Mouse (Mus musculus) myocyte (in vitro differentiated cells): ENCODE results near the gene Ndufb10. TPM values are rescaled to one million over a fixed set of nuclear protein-coding genes. Genes with fewer than 3 reads are reported as not detected.
A peak's percentile ranks its signal among the peaks of the same experiment; 100 is the strongest.

Experiments used
- H3K27me3 ChIP-seq: one replicate; pipeline ENCODE4 v1.6.1; 2011; ENCODE audit not compliant: control insufficient read depth, insufficient read depth, insufficient read length
- H3K36me3 ChIP-seq: one replicate; pipeline ENCODE4 v1.6.1; 2011; ENCODE audit not compliant: control insufficient read depth, insufficient read depth
- H3K4me2 ChIP-seq: one replicate; pipeline ENCODE4 v1.6.1; 2011; ENCODE audit warnings: low read depth, control low read depth
- H3K4me3 ChIP-seq: one replicate; pipeline ENCODE4 v1.5.1; 2011; ENCODE audit warnings: mild to moderate bottlenecking, control low read depth, moderate library complexity
- H3K79me2 ChIP-seq: one replicate; pipeline ENCODE4 v1.6.1; 2011; ENCODE audit not compliant: control insufficient read depth, insufficient read depth
- H3ac ChIP-seq: one replicate; pipeline ENCODE4 v1.6.1; 2011; ENCODE audit not compliant: control insufficient read depth, insufficient read length
- CEBPB ChIP-seq: IDR thresholded peaks from 2 replicates; pipeline ENCODE4 v1.6.1; 2011; ENCODE audit warnings: mild to moderate bottlenecking, moderate library complexity; ENCODE audit not compliant: poor library complexity, insufficient read depth, severe bottlenecking
- E2F4 ChIP-seq: IDR thresholded peaks from one replicate; pipeline ENCODE4 v1.6.1; 2011; ENCODE audit warnings: mild to moderate bottlenecking, control low read depth, moderate library complexity; ENCODE audit not compliant: insufficient read depth
- MAX ChIP-seq: IDR thresholded peaks from one replicate; pipeline ENCODE4 v1.6.1; 2011; ENCODE audit warnings: low read depth, mild to moderate bottlenecking, control low read depth
- MYOD1 ChIP-seq, 3 experiments: IDR thresholded peaks; one replicate each; pipeline ENCODE4 v1.6.1; 2011; ENCODE audit warnings: control low read depth in 2 of 3, low read depth in 2 of 3, mild to moderate bottlenecking in 2 of 3, moderate library complexity in 1 of 3; ENCODE audit not compliant: insufficient read length in 2 of 3, control insufficient read depth in 1 of 3
- MYOG ChIP-seq, 3 experiments: IDR thresholded peaks; one replicate each; pipeline ENCODE4 v1.6.1; 2011; ENCODE audit warnings: control low read depth in 2 of 3, low read depth in 2 of 3, mild to moderate bottlenecking in 2 of 3; ENCODE audit not compliant: insufficient read length in 2 of 3, control insufficient read depth in 1 of 3, insufficient read depth in 1 of 3
- POLR2A ChIP-seq: IDR thresholded peaks from one replicate; pipeline ENCODE4 v1.6.1; 2011; ENCODE audit warnings: low read depth, mild to moderate bottlenecking, control low read depth, moderate library complexity; ENCODE audit not compliant: insufficient read length
- POLR2AphosphoS2 ChIP-seq: IDR thresholded peaks from one replicate; pipeline ENCODE4 v1.6.1; 2011; ENCODE audit warnings: low read depth, control low read depth; ENCODE audit not compliant: insufficient read length
- REST ChIP-seq: IDR thresholded peaks from one replicate; pipeline ENCODE4 v1.6.1; 2011; ENCODE audit warnings: mild to moderate bottlenecking, control low read depth, moderate library complexity; ENCODE audit not compliant: insufficient read depth, insufficient read length
- SRF ChIP-seq: IDR thresholded peaks from one replicate; pipeline ENCODE4 v1.6.1; 2011; ENCODE audit warnings: low read depth; ENCODE audit not compliant: control insufficient read depth, insufficient read length
- TCF12 ChIP-seq: IDR thresholded peaks from one replicate; pipeline ENCODE4 v1.6.1; 2011; ENCODE audit warnings: mild to moderate bottlenecking, control low read depth; ENCODE audit not compliant: poor library complexity, insufficient read depth, severe bottlenecking
- TCF3 ChIP-seq: IDR thresholded peaks from one replicate; pipeline ENCODE4 v1.6.1; 2011; ENCODE audit warnings: low read depth, control low read depth; ENCODE audit not compliant: insufficient read length
- USF1 ChIP-seq: IDR thresholded peaks from one replicate; pipeline ENCODE4 v1.6.1; 2011; ENCODE audit warnings: low read depth, mild to moderate bottlenecking, control low read depth, moderate library complexity
- polyA plus RNA-seq: library from polyadenylated mRNA; unstranded; fragments of >200 nt; fragmentation: generic; extraction: Trizol; gene quantifications from one replicate; pipeline ENCODE4 v1.2.1, GENCODE M21; 2012; ENCODE audit warnings: missing spikeins

Gene Ndufb10
- polyA plus RNA-seq, 1 experiment: 547 TPM

DNA sequence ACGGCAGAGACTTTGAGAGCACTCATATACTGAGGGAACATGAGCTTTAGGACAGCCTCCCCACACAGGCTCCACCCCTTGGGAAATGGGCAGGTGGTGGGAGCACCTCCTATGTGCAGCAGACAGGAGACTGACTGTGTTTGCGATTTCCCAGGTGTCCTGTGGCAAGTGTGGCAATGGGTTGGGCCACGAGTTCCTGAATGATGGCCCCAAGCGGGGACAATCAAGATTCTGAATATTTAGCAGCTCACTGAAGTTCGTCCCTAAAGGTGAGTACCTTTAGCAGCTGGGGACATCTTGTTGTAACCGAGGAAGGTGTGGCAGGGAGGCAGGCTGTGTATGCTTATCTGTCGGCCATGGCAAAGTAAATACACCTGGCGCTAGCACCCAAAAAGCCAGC lies 15.6 kb upstream of the Ndufb10 start:
- Histone ChIP-seq H3K4me3 (no peak overlapping the region), H3K36me3 (no peaks in the 10 kb centered on the region), H3K4me2 (no peak overlapping the region), H3K79me2 (peaks cover 6% of the 10 kb centered on the region), H3K27me3 (no peaks in the 10 kb centered on the region), H3ac (no peak overlapping the region)
- TF ChIP-seq REST (no peak), SRF (no peak), MYOG (IDR thresholded peaks at IDR 0.05; ENCODE audit: control insufficient read depth in 1 of 3, insufficient read depth in 1 of 3, insufficient read length in 2 of 3, low read depth in 2 of 3) (no peak), TCF3 (no peak), MYOD1 (IDR thresholded peaks at IDR 0.05; ENCODE audit: control insufficient read depth in 1 of 3, insufficient read length in 2 of 3, low read depth in 2 of 3) (no peak), POLR2A (no peak), USF1 (no peak), MAX (no peak), POLR2AphosphoS2 (no peak), E2F4 (no peak), TCF12 (no peak), CEBPB (no peak)

DNA sequence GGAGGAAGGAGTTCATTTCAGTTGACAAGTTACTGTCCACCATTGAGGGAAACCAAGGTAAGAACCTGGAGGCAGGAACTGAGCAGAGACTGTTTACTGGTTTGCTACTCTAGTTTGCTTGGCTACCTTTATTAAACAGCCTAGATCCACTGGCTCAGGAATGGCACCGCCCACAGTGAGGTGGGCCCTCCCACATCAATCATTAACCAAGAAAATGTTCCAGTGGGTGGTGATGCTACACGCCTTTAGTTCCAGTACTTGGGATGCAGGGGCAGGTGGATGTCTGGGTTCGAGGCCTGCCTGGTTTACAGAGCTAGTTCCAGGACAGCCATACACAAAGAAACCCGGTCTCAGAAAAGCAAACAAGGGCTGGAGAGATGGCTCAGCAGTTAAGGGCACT lies 14.0 kb upstream of the Ndufb10 start:
- Histone ChIP-seq H3K79me2 (peaks cover 6% of the 10 kb centered on the region), H3K36me3 (no peaks in the 10 kb centered on the region), H3ac (no peak overlapping the region), H3K27me3 (no peaks in the 10 kb centered on the region), H3K4me3 (no peak overlapping the region), H3K4me2 (no peak overlapping the region)
- TF ChIP-seq MYOD1 (IDR thresholded peaks at IDR 0.05; ENCODE audit: control insufficient read depth in 1 of 3, insufficient read length in 2 of 3, low read depth in 2 of 3): no peak
- TF ChIP-seq TCF12: no peak
- TF ChIP-seq POLR2AphosphoS2: no peak
- TF ChIP-seq REST: no peak
- TF ChIP-seq USF1: no peak
- no peak for TF ChIP-seq CEBPB
- TF ChIP-seq E2F4: no peak
- TF ChIP-seq POLR2A: no peak
- TF ChIP-seq TCF3: no peak
- no peak for TF ChIP-seq MAX
- TF ChIP-seq MYOG (IDR thresholded peaks at IDR 0.05; ENCODE audit: control insufficient read depth in 1 of 3, insufficient read depth in 1 of 3, insufficient read length in 2 of 3, low read depth in 2 of 3): no peak

DNA sequence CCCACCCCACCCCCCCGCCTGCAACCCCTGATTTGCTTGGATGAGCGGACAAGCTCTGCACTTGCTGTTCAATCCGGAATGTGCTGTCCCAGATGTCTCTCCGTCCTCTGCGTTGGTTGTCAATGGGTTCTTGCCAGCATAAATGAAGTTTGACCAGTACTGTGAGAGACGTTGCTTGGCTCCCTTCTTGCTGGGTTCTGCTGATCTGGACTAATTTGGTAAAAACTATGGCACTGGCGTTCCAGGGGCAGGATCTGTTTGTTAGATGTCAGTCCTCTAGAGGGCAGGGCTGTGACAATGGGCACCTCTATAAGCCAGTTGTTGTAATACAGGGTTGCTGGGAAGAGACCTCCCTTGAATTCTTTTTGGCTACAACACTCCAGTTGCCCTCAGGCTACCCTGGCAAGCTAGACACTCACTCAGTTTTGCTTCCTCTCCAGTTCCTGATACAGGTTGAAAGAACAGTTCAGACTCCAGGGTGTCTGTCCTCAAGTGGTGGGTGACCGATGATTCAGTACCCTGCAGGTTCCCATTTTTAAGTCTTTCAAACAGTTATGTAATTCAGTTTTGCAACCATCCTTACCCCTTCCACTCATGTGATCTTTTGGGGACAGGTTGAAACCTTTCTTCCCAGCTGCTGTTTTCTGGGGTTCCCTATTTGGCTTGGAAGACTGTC lies 13.0 kb upstream of the Ndufb10 start:
- TF ChIP-seq POLR2A: no peak
- TF ChIP-seq MYOG (IDR thresholded peaks at IDR 0.05; ENCODE audit: control insufficient read depth in 1 of 3, insufficient read depth in 1 of 3, insufficient read length in 2 of 3, low read depth in 2 of 3): no peak
- no peak for TF ChIP-seq SRF
- H3K4me2 ChIP-seq: peak overlapping the region; percentile 92
- H3K27me3 ChIP-seq: no peaks in the 10 kb centered on the region

DNA sequence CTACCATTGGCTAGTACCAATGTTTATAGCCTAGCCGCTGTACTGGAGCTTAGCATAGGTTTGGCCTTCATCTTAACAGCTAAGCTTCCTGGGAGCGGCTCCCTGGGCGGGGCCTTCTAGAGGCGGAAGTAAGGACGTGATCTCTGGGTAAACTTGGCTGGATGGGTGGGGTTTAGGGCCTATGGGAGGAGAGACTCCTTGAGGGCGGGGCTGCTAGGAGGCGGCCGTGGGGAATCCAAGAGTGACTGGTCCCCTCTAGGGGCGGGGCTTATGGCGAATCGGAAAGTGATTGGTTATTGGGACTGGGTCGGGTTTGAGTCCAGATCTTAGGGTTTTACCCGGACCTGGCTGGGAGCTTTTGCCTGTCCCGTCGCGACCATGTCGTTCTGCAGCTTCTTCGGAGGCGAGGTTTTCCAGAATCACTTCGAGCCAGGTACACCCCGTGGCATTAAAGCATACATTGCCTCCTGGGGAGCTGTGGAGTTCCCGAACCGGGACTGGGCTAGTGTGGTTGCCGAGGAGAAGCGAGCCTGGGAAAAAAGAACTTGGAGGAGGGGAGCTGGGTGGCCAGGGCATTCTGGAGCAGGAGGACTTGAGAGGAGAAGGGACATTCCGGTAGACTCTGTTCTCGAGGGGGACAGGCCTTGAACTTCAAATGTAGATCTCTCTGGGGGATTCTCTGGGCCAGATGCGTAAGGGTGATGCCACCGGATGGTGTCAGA lies 12.2 kb upstream of the Ndufb10 start, which contains the start of gene Msrb1:
Msrb1 (plus strand) TSS at position 313 of the 722 bp plus-strand sequence.
- Histone ChIP-seq H3ac (peak within 1 kb of the TSS; percentile 49), H3K4me3 (peak within 1 kb of the TSS; percentile 53), H3K27me3 (no peaks in the 10 kb centered on the region), H3K4me2 (peak within 1 kb of the TSS; percentile 92), H3K79me2 (peaks cover 6% of the 10 kb centered on the region), H3K36me3 (no peaks in the 10 kb centered on the region)
- TF ChIP-seq CEBPB: no peak
- TF ChIP-seq POLR2AphosphoS2: peak; percentile 78
- TF ChIP-seq SRF: no peak
- TF ChIP-seq REST: no peak
- peak; percentile 77 for TF ChIP-seq POLR2A
- no peak for TF ChIP-seq E2F4

More for the DNA sequence above, 13.0 kb upstream of the Ndufb10 start:
- Histone ChIP-seq H3ac (peak overlapping the region; percentile 49), H3K4me3 (peak overlapping the region; percentile 53), H3K79me2 (peaks cover 6% of the 10 kb centered on the region), H3K36me3 (no peaks in the 10 kb centered on the region)

DNA sequence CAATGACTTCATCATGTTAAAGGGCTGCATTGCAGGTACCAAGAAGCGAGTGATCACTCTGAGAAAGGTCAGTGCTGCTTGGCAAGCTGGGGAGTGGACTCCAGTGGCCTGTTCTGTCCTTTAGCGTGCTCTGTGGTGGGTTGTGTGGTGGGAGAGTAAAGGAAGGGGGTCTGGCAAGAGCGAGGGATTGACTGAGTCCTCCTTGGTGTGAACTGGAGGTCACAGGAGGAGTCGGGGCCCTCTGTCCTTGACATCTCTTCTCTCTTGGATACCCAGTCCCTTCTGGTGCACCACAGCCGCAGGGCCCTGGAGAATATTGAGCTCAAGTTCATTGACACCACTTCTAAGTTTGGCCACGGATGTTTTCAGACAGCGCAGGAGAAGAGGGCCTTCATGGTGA lies 11.2 kb upstream of the Ndufb10 start:
- H3K4me3 ChIP-seq: peak overlapping the region; percentile 53
- peak overlapping the region; percentile 86 for H3K4me2 ChIP-seq
- TF ChIP-seq MYOD1 (IDR thresholded peaks at IDR 0.05; ENCODE audit: control insufficient read depth in 1 of 3, insufficient read length in 2 of 3, low read depth in 2 of 3): no peak
- TF ChIP-seq MAX: no peak
- no peak for TF ChIP-seq CEBPB
- TF ChIP-seq SRF: no peak
- TF ChIP-seq MYOG (IDR thresholded peaks at IDR 0.05; ENCODE audit: control insufficient read depth in 1 of 3, insufficient read depth in 1 of 3, insufficient read length in 2 of 3, low read depth in 2 of 3): no peak
- no peak for TF ChIP-seq TCF12
- TF ChIP-seq USF1: no peak
- no peak for TF ChIP-seq TCF3
- no peak for TF ChIP-seq POLR2A
- no peak for TF ChIP-seq E2F4
- TF ChIP-seq POLR2AphosphoS2: no peak
- TF ChIP-seq REST: no peak

More for the DNA sequence above, 11.2 kb upstream of the Ndufb10 start:
- no peaks in the 10 kb centered on the region for H3K27me3 ChIP-seq
- no peak overlapping the region for H3ac ChIP-seq
- H3K36me3 ChIP-seq: no peaks in the 10 kb centered on the region
- H3K79me2 ChIP-seq: peaks cover 6% of the 10 kb centered on the region
